Mouse (Mus musculus) neural tube, embryonic 11.5 days (tissue): ENCODE results near the gene Borcs6. TPM values are rescaled to one million over a fixed set of nuclear protein-coding genes. Genes with fewer than 3 reads are reported as not detected.

Experiments
- ATAC-seq: fragments of 200-750 bp; cut with Nextera tagmentation; 2 replicates; pipeline ENCODE4 v1.8.0; 2017; ENCODE audit warnings: moderate number of reproducible peaks, mild to moderate bottlenecking, moderate TSS enrichment, moderate library complexity; ENCODE audit not compliant: insufficient read depth, low FRiP score, low TSS enrichment
- DNase-seq: peaks from one replicate; pipeline ENCODE4 v3.0.0-alpha.2; 2015; ENCODE audit warnings: low spot score
- H3K27ac ChIP-seq: fragments of 300-500 bp; sonication (generic); 2 replicates; pipeline ENCODE4 v1.5.1; 2014; ENCODE audit warnings: low read depth, mild to moderate bottlenecking, low read length
- H3K27me3 ChIP-seq: fragments of 300-500 bp; sonication (generic); 2 replicates; pipeline ENCODE4 v1.6.1; 2014; ENCODE audit warnings: mild to moderate bottlenecking, low read length, mixed read lengths; ENCODE audit not compliant: control insufficient read depth, insufficient read depth
- H3K36me3 ChIP-seq: fragments of 300-500 bp; sonication (generic); 2 replicates; pipeline ENCODE4 v1.6.1; 2014; ENCODE audit warnings: mild to moderate bottlenecking, low read length, moderate library complexity, mixed read lengths; ENCODE audit not compliant: control insufficient read depth, insufficient read depth
- H3K4me1 ChIP-seq: fragments of 300-500 bp; sonication (generic); 2 replicates; pipeline ENCODE4 v1.6.1; 2014; ENCODE audit warnings: low read length, mixed read lengths; ENCODE audit not compliant: control insufficient read depth, insufficient read depth
- H3K4me2 ChIP-seq: fragments of 300-500 bp; sonication (generic); 2 replicates; pipeline ENCODE4 v1.6.1; 2014; ENCODE audit warnings: low read depth, mild to moderate bottlenecking, moderate library complexity
- H3K4me3 ChIP-seq: fragments of 300-500 bp; sonication (generic); 2 replicates; pipeline ENCODE4 v1.5.1; 2014; ENCODE audit warnings: low read depth, low read length
- H3K9ac ChIP-seq: fragments of 300-500 bp; sonication (generic); 2 replicates; pipeline ENCODE4 v1.6.1; 2014; ENCODE audit warnings: mild to moderate bottlenecking, low read length
- H3K9me3 ChIP-seq: fragments of 300-500 bp; sonication (generic); 2 replicates; pipeline ENCODE4 v1.6.1; 2016; ENCODE audit warnings: low read length; ENCODE audit not compliant: control insufficient read depth
- WGBS: fragments of 180-500 bp; shearing (Covaris S2); extraction: QIAGEN DNeasy Blood & Tissue Kit; methylation state at CpG from one replicate; pipeline ENCODE4 v1.1.7; 2014; 5-methylcytosine and 5-hydroxymethylcytosine counted together
- polyA plus RNA-seq: library from polyadenylated mRNA; unstranded; fragments of >200 nt; fragmentation: Nextera tagmentation; extraction: Ambion mirVana; gene quantifications from 2 replicates; pipeline ENCODE4 v1.2.1, GENCODE M21; 2014

The Borcs6 gene
- polyA plus RNA-seq, 1 experiment from 2014 or later, result 11.4 TPM

GRCm38 (mm10) chr11:69045531-69046394 is 13.8 kb upstream of the Borcs6 start, which contains the start of gene Aurkb:
Gene Aurkb (plus strand): TSS chr11:69045647.
- DNase-seq, result peak; percentile 92
- peak; percentile 77; the same call in 1 of the 2 replicates for ATAC-seq
- Histone ChIP-seq H3K9me3 (no peaks in the 10 kb centered on the region), H3K4me2 (peak within 1 kb of the TSS; percentile 63), H3K27ac (peak within 1 kb of the TSS; percentile 67), H3K9ac (peak within 1 kb of the TSS; percentile 61), H3K27me3 (no peaks in the 10 kb centered on the region), H3K4me3 (peak within 1 kb of the TSS; percentile 78), H3K4me1 (0 out of 2 replicates have a peak, but pooled peaks cover 3% of the 10 kb centered on the region), H3K36me3 (peaks cover 12% of the 10 kb centered on the region)
- WGBS, result under 1% methylated on average over 54 of the region's 54 CpGs

- ATAC-seq, result no peak
- peak overlapping the region; percentile 63 for H3K4me2 ChIP-seq
- DNase-seq, result no peak
- 17% methylated on average over 9 of the region's 9 CpGs for WGBS
- H3K4me3 ChIP-seq, result peak overlapping the region; percentile 78
- no peaks in the 10 kb centered on the region for H3K27me3 ChIP-seq
- H3K36me3 ChIP-seq, result peaks cover 17% of the 10 kb centered on the region
- H3K9ac ChIP-seq, result peak overlapping the region; percentile 61
- no peak overlapping the region for H3K27ac ChIP-seq
- 0 out of 2 replicates have a peak, but pooled peaks cover 3% of the 10 kb centered on the region for H3K4me1 ChIP-seq
- H3K9me3 ChIP-seq, result no peaks in the 10 kb centered on the region
These were observed 13.1 kb upstream of the Borcs6 start for GRCm38 (mm10) chr11:69046395-69046774.

- peak overlapping the region; percentile 63; the same call in 1 of the 2 replicates for H3K4me2 ChIP-seq
- DNase-seq (no peak), ATAC-seq (no peak)
- peaks cover 19% of the 10 kb centered on the region for H3K36me3 ChIP-seq
- no peaks in the 10 kb centered on the region for H3K9me3 ChIP-seq
- H3K27me3 ChIP-seq, result no peaks in the 10 kb centered on the region
- 93% methylated on average over 12 of the region's 12 CpGs for WGBS
- H3K9ac ChIP-seq, result no peak overlapping the region
- no peak overlapping the region for H3K4me3 ChIP-seq
- 0 out of 2 replicates have a peak, but pooled peaks cover 3% of the 10 kb centered on the region for H3K4me1 ChIP-seq
- no peak overlapping the region for H3K27ac ChIP-seq
These were observed 11.9 kb upstream of the Borcs6 start for GRCm38 (mm10) chr11:69047592-69047991.

GRCm38 (mm10) chr11:69048151-69048550 is 11.4 kb upstream of the Borcs6 start:
- 92% methylated on average over 14 of the region's 14 CpGs for WGBS
- Histone ChIP-seq H3K9ac (no peak overlapping the region), H3K27me3 (no peaks in the 10 kb centered on the region), H3K9me3 (no peaks in the 10 kb centered on the region), H3K27ac (no peak overlapping the region), H3K4me2 (no peak overlapping the region), H3K36me3 (peaks cover 19% of the 10 kb centered on the region), H3K4me1 (0 out of 2 replicates have a peak, but pooled peaks cover 3% of the 10 kb centered on the region), H3K4me3 (no peak overlapping the region)
- DNase-seq, result no peak
- ATAC-seq, result no peak

- no peak for ATAC-seq
- Histone ChIP-seq H3K36me3 (peaks cover 19% of the 10 kb centered on the region), H3K4me1 (0 out of 2 replicates have a peak, but pooled peaks cover 3% of the 10 kb centered on the region)
These were observed 8.8 kb upstream of the Borcs6 start for GRCm38 (mm10) chr11:69050748-69051147.

GRCm38 (mm10) chr11:69051771-69052170 is 7.7 kb upstream of the Borcs6 start:
- Histone ChIP-seq H3K9ac (no peak overlapping the region), H3K27ac (no peak overlapping the region), H3K9me3 (no peaks in the 10 kb centered on the region), H3K4me3 (no peak overlapping the region), H3K4me1 (0 out of 2 replicates have a peak, but pooled peaks cover 1% of the 10 kb centered on the region), H3K36me3 (peaks cover 19% of the 10 kb centered on the region), H3K27me3 (no peaks in the 10 kb centered on the region), H3K4me2 (no peak overlapping the region)
- ATAC-seq, result no peak
- DNase-seq, result no peak
- 89% methylated on average over 4 of the region's 4 CpGs for WGBS

More at GRCm38 (mm10) chr11:69050748-69051147, 8.8 kb upstream of the Borcs6 start:
- no peak overlapping the region for H3K9ac ChIP-seq
- H3K9me3 ChIP-seq, result no peaks in the 10 kb centered on the region
- no peak overlapping the region for H3K4me3 ChIP-seq
- H3K27ac ChIP-seq, result no peak overlapping the region
- WGBS, result 85% methylated on average over 8 of the region's 8 CpGs
- no peaks in the 10 kb centered on the region for H3K27me3 ChIP-seq
- H3K4me2 ChIP-seq, result no peak overlapping the region
- no peak for DNase-seq

GRCm38 (mm10) chr11:69052824-69053421 is 6.6 kb upstream of the Borcs6 start:
- no peaks in the 10 kb centered on the region for H3K27me3 ChIP-seq
- DNase-seq, result no peak
- H3K4me2 ChIP-seq, result no peak overlapping the region
- no peak overlapping the region for H3K27ac ChIP-seq
- ATAC-seq, result no peak
- 71% methylated on average over 2 of the region's 2 CpGs for WGBS
- H3K36me3 ChIP-seq, result peaks cover 18% of the 10 kb centered on the region
- H3K9me3 ChIP-seq, result no peaks in the 10 kb centered on the region
- H3K4me1 ChIP-seq, result no peaks in the 10 kb centered on the region
- no peak overlapping the region for H3K9ac ChIP-seq
- H3K4me3 ChIP-seq, result no peak overlapping the region

GRCm38 (mm10) chr11:69053848-69054247 is 5.7 kb upstream of the Borcs6 start:
- H3K27me3 ChIP-seq, result no peaks in the 10 kb centered on the region
- H3K9me3 ChIP-seq, result no peaks in the 10 kb centered on the region
- DNase-seq, result no peak
- peaks cover 9% of the 10 kb centered on the region for H3K36me3 ChIP-seq
- peaks cover 7% of the 10 kb centered on the region for H3K4me1 ChIP-seq
- H3K9ac ChIP-seq, result no peak overlapping the region
- ATAC-seq, result no peak
- WGBS, result 83% methylated on average over 3 of the region's 3 CpGs
- no peak overlapping the region for H3K4me3 ChIP-seq
- no peak overlapping the region for H3K27ac ChIP-seq
- no peak overlapping the region for H3K4me2 ChIP-seq
